Mouse (Mus musculus): ENCODE measurements around the gene Tmem87a. TPM values are rescaled to one million over a fixed set of nuclear protein-coding genes. Genes with fewer than 3 reads are reported as not detected.
A peak's percentile ranks its signal among the peaks of the same experiment; 100 is the strongest.

The Tmem87a gene
- total RNA-seq (2021), result 10 to 100 TPM; 45.4 to 47.2 TPM
- long read RNA-seq, experiment 1, transcript Tmem87a-201 (20 exons, 2,874 nt), result major isoform, 10 of 25 reads
- long read RNA-seq, experiment 1, partial matches to known transcripts, result 2 of 25 reads
- long read RNA-seq, experiment 1, other reads (novel, unspliced or antisense), result 10 of 25 reads
- long read RNA-seq, experiment 2, full-length matches to known transcripts, result 44 of 56 reads
- long read RNA-seq, experiment 2, partial matches to known transcripts, result 2 of 56 reads
- long read RNA-seq, experiment 2, other reads (novel, unspliced or antisense), result 10 of 56 reads

- DNase-seq (ENCODE audit: low spot score in 2 of 2), result peak; percentile 78 to 88
These were observed at the start of gene Tmem87a for GRCm38 (mm10) chr2:120403986-120404822. Gene Tmem87a (minus strand): TSS chr2:120404113.

GRCm38 (mm10) chr2:120452600-120452999 is 48.7 kb upstream of the Tmem87a start:
- no peak for DNase-seq (ENCODE audit: low spot score in 2 of 2)

- no peak for DNase-seq (ENCODE audit: low spot score in 2 of 2)
These were observed 46.8 kb upstream of the Tmem87a start for GRCm38 (mm10) chr2:120450724-120451123.

GRCm38 (mm10) chr2:120447306-120447705 is 43.4 kb upstream of the Tmem87a start:
- DNase-seq (ENCODE audit: low spot score in 2 of 2), result no peak

GRCm38 (mm10) chr2:120446373-120446772 is 42.5 kb upstream of the Tmem87a start:
- no peak for DNase-seq (ENCODE audit: low spot score in 2 of 2)

GRCm38 (mm10) chr2:120444486-120444885 is 40.6 kb upstream of the Tmem87a start:
- no peak for DNase-seq (ENCODE audit: low spot score in 2 of 2)

GRCm38 (mm10) chr2:120424386-120424785 is 20.5 kb upstream of the Tmem87a start:
- no peak for DNase-seq (ENCODE audit: low spot score in 2 of 2)

GRCm38 (mm10) chr2:120414738-120415414 is 11.0 kb upstream of the Tmem87a start:
- DNase-seq (ENCODE audit: low spot score in 2 of 2), result no peak

GRCm38 (mm10) chr2:120414113-120414512 is 10.2 kb upstream of the Tmem87a start:
- DNase-seq (ENCODE audit: low spot score in 2 of 2), result no peak

- no peak for DNase-seq (ENCODE audit: low spot score in 2 of 2)
These were observed 7.2 kb upstream of the Tmem87a start for GRCm38 (mm10) chr2:120411096-120411628.

- DNase-seq (ENCODE audit: low spot score in 2 of 2), result no peak
These were observed 1.2 kb upstream of the Tmem87a start for GRCm38 (mm10) chr2:120404823-120405765.

GRCm38 (mm10) chr2:120403653-120403985 is 294 bp downstream of the Tmem87a start, which contains the start of gene Ganc:
Gene Ganc (plus strand): TSS chr2:120403896.
- no peak for DNase-seq (ENCODE audit: low spot score in 2 of 2)

- no peak for DNase-seq (ENCODE audit: low spot score in 2 of 2)
These were observed 1.1 kb downstream of the Tmem87a start for GRCm38 (mm10) chr2:120402813-120403212.

GRCm38 (mm10) chr2:120397951-120398350 is 6.0 kb downstream of the Tmem87a start:
- DNase-seq (ENCODE audit: low spot score in 2 of 2), result no peak

- DNase-seq (ENCODE audit: low spot score in 2 of 2), result no peak
These were observed 11.5 kb downstream of the Tmem87a start for GRCm38 (mm10) chr2:120392406-120392805.

GRCm38 (mm10) chr2:120390934-120391333 is 13.0 kb downstream of the Tmem87a start:
- no peak for DNase-seq (ENCODE audit: low spot score in 2 of 2)

- peak in 1 of 2 experiments; percentile 8 for DNase-seq (ENCODE audit: low spot score in 2 of 2)
These were observed 14.5 kb downstream of the Tmem87a start for GRCm38 (mm10) chr2:120389376-120389775.

GRCm38 (mm10) chr2:120387291-120387690 is 16.6 kb downstream of the Tmem87a start:
- DNase-seq (ENCODE audit: low spot score in 2 of 2), result no peak

- no peak for DNase-seq (ENCODE audit: low spot score in 2 of 2)
These were observed 17.6 kb downstream of the Tmem87a start for GRCm38 (mm10) chr2:120386264-120386663.

GRCm38 (mm10) chr2:120373858-120374257 is 30.1 kb downstream of the Tmem87a start:
- DNase-seq (ENCODE audit: low spot score in 2 of 2), result no peak
